In the genomic region with DNA sequence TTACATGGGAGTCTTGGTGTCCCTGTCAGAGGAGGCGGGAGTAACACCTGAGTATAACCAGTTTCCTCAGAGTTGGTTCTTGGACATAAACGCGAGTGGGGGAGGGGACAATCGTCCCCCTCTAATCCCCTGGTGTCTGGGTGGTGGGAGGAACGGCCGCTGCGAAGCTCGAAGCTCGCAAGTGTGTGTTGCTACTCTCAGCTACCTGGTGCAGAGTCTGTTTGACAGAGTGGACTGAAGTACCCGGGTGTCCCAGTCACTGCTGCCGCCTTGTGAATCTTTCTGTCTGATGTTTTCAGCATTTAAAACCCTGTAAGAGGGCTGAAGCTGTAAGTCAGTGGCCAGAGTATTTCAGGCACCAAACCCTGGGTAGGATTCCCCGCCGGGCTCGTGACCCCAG, we compare ENCODE assay signal across 8 mouse cellular contexts. TPM values are rescaled to one million over a fixed set of nuclear protein-coding genes. Genes with fewer than 3 reads are reported as not detected.
A peak's percentile ranks its signal among the peaks of the same experiment; 100 is the strongest.
DNase-seq lines count a peak whose midpoint lies in the region; ATAC-seq and TF ChIP-seq lines count a peak whose summit lies in the region.

No protein-coding gene starts in this region.

- H3K4me1 ChIP-seq in heart, embryonic 12.5 days (replicated peaks) = peaks cover 13% of the 10 kb centered on the region
- H3K4me1 ChIP-seq in forebrain, embryonic 11.5 days (replicated peaks; ENCODE audit: control insufficient read depth, insufficient read depth, low read length) = peaks cover 4% of the 10 kb centered on the region; the same call in 1 of the 2 replicates
- 0 out of 4 replicates have a peak, but pooled peaks cover 0 to 2% of the 10 kb centered on the region in 2 experiments for H3K4me1 ChIP-seq in liver, embryonic 14.5 days (replicated peaks; ENCODE audit: control insufficient read depth in 2 of 2, insufficient read depth in 2 of 2, low read length in 1 of 2)

- H3K9ac ChIP-seq in heart, embryonic 12.5 days = 0 out of 2 replicates have a peak overlapping the region, but pooled peaks have one; percentile 16
- peak overlapping the region; percentile 3; the same call in 1 of the 2 replicates for H3K9ac ChIP-seq in forebrain, embryonic 11.5 days (ENCODE audit: low read length)
- no peak overlapping the region for H3K9ac ChIP-seq in liver, embryonic 14.5 days (replicated peaks)

- peak overlapping the region; percentile 71 for H3K4me3 ChIP-seq in heart, embryonic 12.5 days
- peak overlapping the region; percentile 56 for H3K4me3 ChIP-seq in forebrain, embryonic 11.5 days (ENCODE audit: low read depth, low read length)
- peak overlapping the region in 1 of 2 experiments; percentile 42; a peak in 2 of 4 replicates for H3K4me3 ChIP-seq in liver, embryonic 14.5 days (ENCODE audit: insufficient read depth in 1 of 2, low read depth in 2 of 2, low read length in 2 of 2)

- no peak for TF ChIP-seq EP300 in liver, embryonic 14.5 days (IDR thresholded peaks at IDR 0.05; ENCODE audit: low read depth)

- H3K4me2 ChIP-seq in heart, embryonic 12.5 days = peak overlapping the region; percentile 96
- H3K4me2 ChIP-seq in forebrain, embryonic 11.5 days (ENCODE audit: low read depth, low read length, severe bottlenecking) = peak overlapping the region; percentile 99
- peak overlapping the region; percentile 49 for H3K4me2 ChIP-seq in liver, embryonic 14.5 days (ENCODE audit: low read depth)

- intact Hi-C loops in heart, postnatal 14 days (cut with DNase I) = loop anchor here (5.0 kb wide), 1 partner anchor 166 kb away; no protein-coding TSS in a partner anchor

- no peak overlapping the region for H3K27ac ChIP-seq in heart, embryonic 12.5 days (ENCODE audit: poor library complexity, severe bottlenecking)
- no peak overlapping the region for H3K27ac ChIP-seq in forebrain, embryonic 11.5 days (ENCODE audit: low read depth, low read length)
- no peak overlapping the region for H3K27ac ChIP-seq in liver, embryonic 14.5 days

- peaks cover 31% of the 10 kb centered on the region for H3K27me3 ChIP-seq in heart, embryonic 12.5 days (replicated peaks)
- peaks cover 25% of the 10 kb centered on the region for H3K27me3 ChIP-seq in forebrain, embryonic 11.5 days (ENCODE audit: control insufficient read depth, insufficient read depth, low read length)
- peaks cover 39% of the 10 kb centered on the region for H3K27me3 ChIP-seq in liver, embryonic 14.5 days (ENCODE audit: control insufficient read depth, insufficient read depth, low read length)

- WGBS in heart, embryonic 12.5 days = 8% methylated on average over 14 of the region's 14 CpGs
- 5% methylated on average over 14 of the region's 14 CpGs for WGBS in forebrain, embryonic 11.5 days
- WGBS in liver, embryonic 14.5 days (ENCODE audit: insufficient replicate concordance) = 8% methylated on average over 14 of the region's 14 CpGs

- TF ChIP-seq CTCF in liver, embryonic 14.5 days (IDR thresholded peaks at IDR 0.05; ENCODE audit: low read depth) = no peak

- no peak for ATAC-seq in heart, embryonic 12.5 days (ENCODE audit: insufficient number of reproducible peaks, low FRiP score)
- ATAC-seq in forebrain, embryonic 11.5 days (replicated peaks; ENCODE audit: low FRiP score) = no peak; the same call in 1 of the 2 replicates
- no peak for ATAC-seq in liver, embryonic 14.5 days (ENCODE audit: insufficient read depth)
- ATAC-seq in erythroid progenitor cell, adult 5-6 weeks (replicated peaks; ENCODE audit: low FRiP score, poor library complexity, severe bottlenecking) = no peak

- no peaks in the 10 kb centered on the region for H3K9me3 ChIP-seq in heart, embryonic 12.5 days (replicated peaks)
- H3K9me3 ChIP-seq in forebrain, embryonic 11.5 days (ENCODE audit: control insufficient read depth, low read length) = no peaks in the 10 kb centered on the region
- H3K9me3 ChIP-seq in liver, embryonic 14.5 days (ENCODE audit: control insufficient read depth, low read length) = no peaks in the 10 kb centered on the region

- DNase-seq in heart, postnatal 14 days = no peak
- peak; percentile 14 for DNase-seq in ES-CJ7 (ENCODE audit: low read depth, low spot score)
- DNase-seq in forebrain, embryonic 11.5 days (ENCODE audit: low spot score) = no peak
- no peak for DNase-seq in liver, embryonic 14.5 days (ENCODE audit: low read depth in 3 of 3, low spot score in 3 of 3)
- no peak for DNase-seq in Muller cell, postnatal 12 days (ENCODE audit: inconsistent ontology term)
- DNase-seq in urinary bladder, adult 18-20 months (ENCODE audit: low spot score in 2 of 2) = no peak

- no peaks in the 10 kb centered on the region for H3K36me3 ChIP-seq in heart, embryonic 12.5 days
- no peaks in the 10 kb centered on the region for H3K36me3 ChIP-seq in forebrain, embryonic 11.5 days (ENCODE audit: control insufficient read depth, insufficient read depth, low read length)
- H3K36me3 ChIP-seq in liver, embryonic 14.5 days (replicated peaks; ENCODE audit: control insufficient read depth, insufficient read depth, low read depth) = no peaks in the 10 kb centered on the region

RNA-seq across cellular contexts. Expression of gene Tgfa, which starts 1.0 kb away (rescaled TPM):
- polyA plus RNA-seq in heart, embryonic 12.5 days (2016; fragmentation: Nextera tagmentation; extraction: Ambion mirVana) = 4.6 and 5.2 TPM in 2 replicates
- total RNA-seq in heart, postnatal 14 days (2021) = 1 to 10 TPM; 1.3 to 1.4 TPM
- 1.7 and 1.9 TPM in 2 replicates for polyA plus RNA-seq in forebrain, embryonic 11.5 days (2014; fragmentation: Nextera tagmentation; extraction: Ambion mirVana)
- 0.96 and 0.99 TPM in 2 replicates for polyA plus RNA-seq in liver, embryonic 14.5 days (2012; rRNA removed)
- polyA plus RNA-seq in liver, embryonic 14.5 days (2014; fragmentation: Nextera tagmentation; extraction: Ambion mirVana) = 1.7 and 2.2 TPM in 2 replicates
- total RNA-seq in erythroid progenitor cell, adult 5-6 weeks (2015; ENCODE audit: low replicate concordance) = not detected in 2 replicates
- total RNA-seq in erythroid progenitor cell, adult 5-6 weeks (2017; ENCODE audit: low replicate concordance) = not detected in 2 replicates

Comparison
In these comparisons a context has a peak if more than half of its experiments do, and no peak if none do; other contexts are left out.
1. H3K4me2 ChIP-seq: peak in every context shown above with its lines; median percentile 99 in forebrain, embryonic 11.5 days; 96 in heart, embryonic 12.5 days; 49 in liver, embryonic 14.5 days.